Mouse (Mus musculus): Measurements from ENCODE around the gene Brap.

Brap gene

DNA sequence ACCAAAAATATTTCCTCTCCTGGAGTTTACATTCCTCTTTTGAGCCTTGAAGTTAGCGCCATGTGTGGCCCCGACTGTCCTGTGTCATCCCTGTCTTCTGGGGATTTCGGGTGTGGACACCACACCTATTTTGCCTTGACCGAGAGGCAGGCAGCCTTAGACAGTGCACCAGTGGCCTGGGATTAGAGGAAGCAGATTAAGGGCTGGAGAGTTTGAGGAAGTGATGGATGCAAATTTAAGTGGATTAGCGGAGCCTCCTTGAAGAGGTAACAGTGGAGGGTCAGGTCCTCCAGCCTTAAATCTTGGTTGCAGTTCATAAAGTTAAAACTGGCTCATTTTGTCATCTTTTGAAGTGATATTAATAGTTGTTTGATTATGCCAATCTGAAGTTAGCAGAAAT is 58.1 kb downstream of the Brap start:
- no peak for DNase-seq (ENCODE audit: low spot score)

GRCm38 (mm10) chr5:121720888-121721585 is 60.7 kb downstream of the Brap start:
- DNase-seq (ENCODE audit: low spot score) = no peak

- DNase-seq (ENCODE audit: low spot score) = no peak
Observed at GRCm38 (mm10) chr5:121721841-121722240, 61.5 kb downstream of the Brap start.

GRCm38 (mm10) chr5:121724678-121725077 is 64.3 kb downstream of the Brap start:
- DNase-seq (ENCODE audit: low spot score) = no peak

DNA sequence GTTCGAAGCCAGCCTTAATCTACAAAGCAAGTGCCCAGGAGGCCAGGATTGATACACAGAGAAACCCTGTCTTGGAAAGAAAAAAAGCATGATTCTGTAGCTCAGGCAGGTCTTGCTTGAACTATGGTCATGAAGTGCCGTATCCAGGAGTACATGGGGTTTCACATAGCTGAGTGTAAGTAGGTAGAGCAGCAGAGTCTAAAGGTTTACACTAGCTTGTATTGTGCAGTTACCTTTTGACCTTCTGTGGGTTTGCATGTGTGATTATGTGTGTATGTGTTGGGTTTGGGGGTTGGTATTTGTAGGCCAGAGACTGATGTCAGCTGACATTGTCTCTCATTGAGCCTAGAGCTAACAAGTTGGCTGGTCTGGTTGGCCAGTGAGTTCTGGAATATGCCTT is 69.7 kb downstream of the Brap start:
- DNase-seq (ENCODE audit: low spot score) = no peak

DNA sequence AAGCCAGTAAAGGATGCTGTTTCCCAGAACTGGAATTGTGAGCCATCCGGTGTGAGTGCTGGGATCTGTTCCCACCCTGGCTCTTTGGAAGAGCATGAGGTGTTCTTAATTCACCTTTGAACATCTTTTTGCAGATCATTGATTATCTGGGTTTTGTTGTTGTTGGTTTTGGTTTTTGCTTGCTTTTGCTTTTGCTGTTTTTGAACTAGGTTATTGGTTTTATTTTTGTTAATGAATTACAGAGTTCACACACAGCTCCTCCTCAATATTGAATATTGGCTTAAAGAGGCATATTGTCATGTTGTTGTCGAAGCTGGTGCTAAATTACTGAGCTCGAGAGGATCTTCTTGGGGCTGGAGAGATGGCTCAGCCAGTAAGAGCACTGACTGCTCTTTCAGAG is 76.3 kb downstream of the Brap start:
- DNase-seq (ENCODE audit: low spot score) = no peak
